18 mouse cellular contexts compared by ENCODE assay signal in the genomic region with DNA sequence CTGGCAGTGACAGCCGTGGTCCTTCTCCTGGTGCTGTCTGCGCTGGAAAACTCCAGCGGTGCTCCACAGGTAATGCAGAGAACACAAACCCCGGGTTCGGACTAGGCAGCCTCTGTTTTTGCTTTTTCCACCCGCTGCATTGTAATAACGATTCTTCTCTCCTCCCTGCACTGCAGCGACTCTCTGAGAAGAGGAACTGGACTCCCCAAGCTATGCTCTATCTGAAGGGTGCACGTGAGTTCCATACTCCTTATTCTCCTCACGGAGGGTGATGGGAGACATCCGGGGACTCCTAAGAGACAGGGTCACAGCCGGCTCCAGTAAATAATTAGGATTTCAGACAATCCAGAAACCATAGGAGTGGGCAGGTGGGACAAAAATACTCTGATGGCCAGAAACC. TPM values are rescaled to one million over a fixed set of nuclear protein-coding genes. Genes with fewer than 3 reads are reported as not detected.
DNase-seq lines count a peak whose midpoint lies in the region; ATAC-seq and TF ChIP-seq lines count a peak whose summit lies in the region.
"Had no signal": no experiment of that assay in that cellular context is flagged by ENCODE, and none has a peak within 500 bp of the region (broad histone marks: within the 10 kb centered on the region; RNA-seq: fewer than 3 reads in every experiment).

No protein-coding gene starts in this region.

- H3K4me1 ChIP-seq in forebrain, embryonic 14.5 days (ENCODE audit: control insufficient read depth, insufficient read depth, low read length): no peaks in the 10 kb centered on the region
- H3K4me1 ChIP-seq in forebrain, embryonic 16.5 days (replicated peaks; ENCODE audit: control insufficient read depth, insufficient read depth, low read length): peaks cover 4% of the 10 kb centered on the region; the same call in 1 of the 2 replicates
- peaks cover 1% of the 10 kb centered on the region for H3K4me1 ChIP-seq in ES-Bruce4 (ENCODE audit: control insufficient read depth, insufficient read depth, low read length)
- H3K4me1 ChIP-seq in hindbrain, embryonic 11.5 days (replicated peaks; ENCODE audit: control insufficient read depth, insufficient read depth, low read length): no peaks in the 10 kb centered on the region
- 0 out of 2 replicates have a peak, but pooled peaks cover 4% of the 10 kb centered on the region for H3K4me1 ChIP-seq in midbrain, embryonic 14.5 days (ENCODE audit: control insufficient read depth, insufficient read depth, low read length)
- no peaks in the 10 kb centered on the region for H3K4me1 ChIP-seq in cerebellum, adult 2 months (ENCODE audit: control insufficient read depth, insufficient read depth, low read length)
- H3K4me1 ChIP-seq: stomach, embryonic 15.5 days had no signal

- no peak overlapping the region for H3K4me3 ChIP-seq in forebrain, embryonic 14.5 days (ENCODE audit: low read depth, low read length)
- H3K4me3 ChIP-seq in forebrain, embryonic 16.5 days (replicated peaks; ENCODE audit: low read length): no peak overlapping the region
- H3K4me3 ChIP-seq in ES-Bruce4 (ENCODE audit: low read depth, low read length): peak overlapping the region; percentile 25; the same call in 1 of the 2 replicates
- no peak overlapping the region for H3K4me3 ChIP-seq in hindbrain, embryonic 11.5 days (ENCODE audit: low read depth, low read length)
- H3K4me3 ChIP-seq in midbrain, embryonic 14.5 days (replicated peaks; ENCODE audit: low read depth, low read length): no peak overlapping the region
- no peak overlapping the region for H3K4me3 ChIP-seq in cerebellum, adult 2 months (replicated peaks; ENCODE audit: insufficient read depth, low read depth, low read length)

- H3K27me3 ChIP-seq in forebrain, embryonic 14.5 days (replicated peaks; ENCODE audit: control insufficient read depth, insufficient read depth, low read length): peaks cover 25% of the 10 kb centered on the region
- H3K27me3 ChIP-seq in forebrain, embryonic 16.5 days (replicated peaks; ENCODE audit: control insufficient read depth, insufficient read depth, low read length): peaks cover 19% of the 10 kb centered on the region
- no peaks in the 10 kb centered on the region for H3K27me3 ChIP-seq in ES-Bruce4 (ENCODE audit: control insufficient read depth, insufficient read depth, low read length, poor library complexity, severe bottlenecking)
- H3K27me3 ChIP-seq in hindbrain, embryonic 11.5 days (ENCODE audit: control insufficient read depth, insufficient read depth, low read length): peaks cover 16% of the 10 kb centered on the region
- peaks cover 14% of the 10 kb centered on the region for H3K27me3 ChIP-seq in midbrain, embryonic 14.5 days (ENCODE audit: control insufficient read depth, insufficient read depth, low read length)
- H3K27me3 ChIP-seq in cerebellum, adult 2 months (ENCODE audit: control insufficient read depth, insufficient read depth, low read length): peaks cover 2% of the 10 kb centered on the region; the same call in 1 of the 2 replicates

- TF ChIP-seq EP300 in ES-Bruce4 (IDR thresholded peaks at IDR 0.05; ENCODE audit: insufficient read depth, low read depth, low read length): no peak

- no peak overlapping the region for H3K9ac ChIP-seq in forebrain, embryonic 14.5 days (ENCODE audit: low read length)
- H3K9ac ChIP-seq in forebrain, embryonic 16.5 days (replicated peaks; ENCODE audit: low read depth, low read length): no peak overlapping the region
- no peak overlapping the region for H3K9ac ChIP-seq in ES-Bruce4 (ENCODE audit: low read depth, poor library complexity, severe bottlenecking)
- H3K9ac ChIP-seq in hindbrain, embryonic 11.5 days (ENCODE audit: low read depth, low read length): no peak overlapping the region
- no peak overlapping the region for H3K9ac ChIP-seq in midbrain, embryonic 14.5 days (replicated peaks; ENCODE audit: low read length)
- H3K9ac ChIP-seq: heart, embryonic 15.5 days; stomach, embryonic 15.5 days had no signal

- TF ChIP-seq POLR2A in ES-Bruce4 (IDR thresholded peaks at IDR 0.05; ENCODE audit: insufficient read depth, low read length): no peak
- TF ChIP-seq POLR2A in cerebellum, adult 2 months (IDR thresholded peaks at IDR 0.05; ENCODE audit: borderline replicate concordance, insufficient read depth, low read length): no peak

- H3K4me2 ChIP-seq in forebrain, embryonic 14.5 days (ENCODE audit: low read length): no peak overlapping the region
- H3K4me2 ChIP-seq in forebrain, embryonic 16.5 days (ENCODE audit: low read length): no peak overlapping the region
- 0 out of 2 replicates have a peak overlapping the region, but pooled peaks have one; percentile 7 for H3K4me2 ChIP-seq in hindbrain, embryonic 11.5 days (replicated peaks; ENCODE audit: low read depth, low read length)
- peak overlapping the region; percentile 63 for H3K4me2 ChIP-seq in midbrain, embryonic 14.5 days (ENCODE audit: low read length)

- H3K27ac ChIP-seq in forebrain, embryonic 14.5 days (ENCODE audit: low read depth, low read length): no peak overlapping the region
- H3K27ac ChIP-seq in forebrain, embryonic 16.5 days (ENCODE audit: low read length): no peak overlapping the region
- no peak overlapping the region for H3K27ac ChIP-seq in ES-Bruce4 (ENCODE audit: insufficient read depth, low read length)
- no peak overlapping the region for H3K27ac ChIP-seq in hindbrain, embryonic 11.5 days (ENCODE audit: low read depth, low read length)
- H3K27ac ChIP-seq in midbrain, embryonic 14.5 days (replicated peaks; ENCODE audit: low read depth, low read length): no peak overlapping the region
- H3K27ac ChIP-seq in cerebellum, adult 2 months (ENCODE audit: insufficient read depth, low read length): no peak overlapping the region
- H3K27ac ChIP-seq: heart, embryonic 15.5 days; macrophage; stomach, embryonic 15.5 days had no signal

- no peaks in the 10 kb centered on the region for H3K36me3 ChIP-seq in forebrain, embryonic 14.5 days (ENCODE audit: control insufficient read depth, insufficient read depth, low read length)
- no peaks in the 10 kb centered on the region for H3K36me3 ChIP-seq in forebrain, embryonic 16.5 days (ENCODE audit: control insufficient read depth, insufficient read depth)
- H3K36me3 ChIP-seq in ES-Bruce4 (ENCODE audit: control insufficient read depth, insufficient read depth, low read length, poor library complexity, severe bottlenecking): no peaks in the 10 kb centered on the region
- H3K36me3 ChIP-seq in hindbrain, embryonic 11.5 days (ENCODE audit: control insufficient read depth, insufficient read depth, low read length): no peaks in the 10 kb centered on the region
- H3K36me3 ChIP-seq in midbrain, embryonic 14.5 days (ENCODE audit: control insufficient read depth, insufficient read depth, low read length): no peaks in the 10 kb centered on the region
- H3K36me3 ChIP-seq: heart, embryonic 15.5 days; stomach, embryonic 15.5 days had no signal

- TF ChIP-seq CTCF in ES-Bruce4 (IDR thresholded peaks at IDR 0.05; ENCODE audit: low read depth, low read length): no peak
- TF ChIP-seq CTCF in cerebellum, adult 2 months (IDR thresholded peaks at IDR 0.05; ENCODE audit: borderline replicate concordance, insufficient read depth, low read depth, low read length): no peak

- no peaks in the 10 kb centered on the region for H3K9me3 ChIP-seq in forebrain, embryonic 14.5 days (replicated peaks; ENCODE audit: control insufficient read depth, low read length)
- H3K9me3 ChIP-seq in forebrain, embryonic 16.5 days (ENCODE audit: control insufficient read depth, low read length): no peaks in the 10 kb centered on the region
- H3K9me3 ChIP-seq in ES-Bruce4 (replicated peaks; ENCODE audit: control insufficient read depth, insufficient read depth, low read length, poor library complexity, severe bottlenecking): no peaks in the 10 kb centered on the region
- no peaks in the 10 kb centered on the region for H3K9me3 ChIP-seq in hindbrain, embryonic 11.5 days (ENCODE audit: control insufficient read depth, low read length)
- H3K9me3 ChIP-seq in midbrain, embryonic 14.5 days (ENCODE audit: control insufficient read depth, low read length): no peaks in the 10 kb centered on the region
- H3K9me3 ChIP-seq: heart, embryonic 15.5 days; stomach, embryonic 15.5 days had no signal

- WGBS in forebrain, embryonic 14.5 days: 10% methylated on average over 12 of the region's 12 CpGs
- WGBS in forebrain, embryonic 16.5 days: 9% methylated on average over 12 of the region's 12 CpGs
- 9% methylated on average over 12 of the region's 12 CpGs for WGBS in hindbrain, embryonic 11.5 days
- 11% methylated on average over 12 of the region's 12 CpGs for WGBS in midbrain, embryonic 14.5 days
- WGBS in cerebellum, adult 2 months: 37% methylated on average over 12 of the region's 12 CpGs

- 0 out of 2 replicates have a peak, but pooled peaks have one; percentile 26 for ATAC-seq in forebrain, embryonic 14.5 days
- no peak for ATAC-seq in forebrain, embryonic 16.5 days
- ATAC-seq in hindbrain, embryonic 11.5 days (ENCODE audit: low FRiP score): peak; percentile 25; the same call in 1 of the 2 replicates
- no peak for ATAC-seq in midbrain, embryonic 14.5 days (ENCODE audit: low FRiP score, low TSS enrichment)
- ATAC-seq: intestine, postnatal 0 days had no signal

- DNase-seq in forebrain, embryonic 14.5 days (ENCODE audit: low spot score): no peak
- DNase-seq in hindbrain, embryonic 11.5 days (ENCODE audit: low spot score): peak; percentile 12
- peak; percentile 8 for DNase-seq in midbrain, embryonic 14.5 days
- no peak for DNase-seq in gastrocnemius, postnatal 25 days
- DNase-seq in cerebellum, adult 2 months: no peak
- DNase-seq in kidney, adult 18-20 months: no peak
- DNase-seq: adrenal gland, adult 2 months; left cerebral cortex, postnatal 4 days; right cerebral cortex, postnatal 14 days had no signal

RNA-seq across cellular contexts. Expression of a gene that starts 0.6 kb away (rescaled TPM):
- 1.7 and 2.1 TPM in 2 replicates for polyA plus RNA-seq in forebrain, embryonic 14.5 days (2014; fragmentation: Nextera tagmentation; extraction: Ambion mirVana)
- 2.7 and 2.9 TPM in 2 replicates for polyA plus RNA-seq in forebrain, embryonic 16.5 days (2015; fragmentation: Nextera tagmentation; extraction: Ambion mirVana)
- polyA plus RNA-seq in ES-Bruce4 (2011; ENCODE audit: insufficient read depth, insufficient read length, low read depth, missing spikeins): 0.47 TPM in 1 of 2 replicates, not detected in the other
- 5.7 and 6.3 TPM in 2 replicates for polyA plus RNA-seq in hindbrain, embryonic 11.5 days (2014; fragmentation: Nextera tagmentation; extraction: Ambion mirVana)
- 9.8 and 10.0 TPM in 2 replicates for polyA plus RNA-seq in midbrain, embryonic 14.5 days (2014; fragmentation: Nextera tagmentation; extraction: Ambion mirVana)
- total RNA-seq in gastrocnemius, postnatal 25 days (2021): 1 to 10 TPM in 1 of 2 experiments, not detected in 1; 1.0 TPM
- 8.8 and 9.2 TPM in 2 replicates for polyA plus RNA-seq in cerebellum, adult 2 months (2012; rRNA removed)
- polyA plus RNA-seq: intestine, postnatal 0 days; macrophage had no signal

RNA-seq across cellular contexts. Expression of a gene that starts 26.8 kb away (rescaled TPM):
- polyA plus RNA-seq in forebrain, embryonic 14.5 days (2014; fragmentation: Nextera tagmentation; extraction: Ambion mirVana): 99.4 and 106 TPM in 2 replicates
- 86.4 and 95.3 TPM in 2 replicates for polyA plus RNA-seq in forebrain, embryonic 16.5 days (2015; fragmentation: Nextera tagmentation; extraction: Ambion mirVana)
- 61.4 and 68.0 TPM in 2 replicates for polyA plus RNA-seq in ES-Bruce4 (2011; ENCODE audit: insufficient read depth, insufficient read length, low read depth, missing spikeins)
- polyA plus RNA-seq in hindbrain, embryonic 11.5 days (2014; fragmentation: Nextera tagmentation; extraction: Ambion mirVana): 117 and 122 TPM in 2 replicates
- polyA plus RNA-seq in midbrain, embryonic 14.5 days (2014; fragmentation: Nextera tagmentation; extraction: Ambion mirVana): 92.3 and 108 TPM in 2 replicates
- 10 to 100 TPM; 13.0 to 16.5 TPM for total RNA-seq in gastrocnemius, postnatal 25 days (2021)
- 25.6 and 26.4 TPM in 2 replicates for polyA plus RNA-seq in cerebellum, adult 2 months (2012; rRNA removed)

RNA-seq across cellular contexts. Expression of a gene that starts 27.0 kb away (rescaled TPM):
- 33.8 and 35.5 TPM in 2 replicates for polyA plus RNA-seq in forebrain, embryonic 14.5 days (2014; fragmentation: Nextera tagmentation; extraction: Ambion mirVana)
- polyA plus RNA-seq in forebrain, embryonic 16.5 days (2015; fragmentation: Nextera tagmentation; extraction: Ambion mirVana): 31.8 and 35.1 TPM in 2 replicates
- 55.0 and 55.6 TPM in 2 replicates for polyA plus RNA-seq in ES-Bruce4 (2011; ENCODE audit: insufficient read depth, insufficient read length, low read depth, missing spikeins)
- 34.9 and 41.3 TPM in 2 replicates for polyA plus RNA-seq in hindbrain, embryonic 11.5 days (2014; fragmentation: Nextera tagmentation; extraction: Ambion mirVana)
- 28.6 and 35.7 TPM in 2 replicates for polyA plus RNA-seq in midbrain, embryonic 14.5 days (2014; fragmentation: Nextera tagmentation; extraction: Ambion mirVana)
- total RNA-seq in gastrocnemius, postnatal 25 days (2021): 1 to 10 TPM; 4.1 to 4.7 TPM
- polyA plus RNA-seq in cerebellum, adult 2 months (2012; rRNA removed): 12.8 and 13.1 TPM in 2 replicates

RNA-seq across cellular contexts. Expression of a gene that starts 59.1 kb away (rescaled TPM):
- not detected in 2 replicates for polyA plus RNA-seq in forebrain, embryonic 14.5 days (2014; fragmentation: Nextera tagmentation; extraction: Ambion mirVana)
- not detected in 2 replicates for polyA plus RNA-seq in forebrain, embryonic 16.5 days (2015; fragmentation: Nextera tagmentation; extraction: Ambion mirVana)
- not detected in 2 replicates for polyA plus RNA-seq in ES-Bruce4 (2011; ENCODE audit: insufficient read depth, insufficient read length, low read depth, missing spikeins)
- polyA plus RNA-seq in hindbrain, embryonic 11.5 days (2014; fragmentation: Nextera tagmentation; extraction: Ambion mirVana): 0.46 TPM in 1 of 2 replicates, not detected in the other
- not detected in 2 replicates for polyA plus RNA-seq in midbrain, embryonic 14.5 days (2014; fragmentation: Nextera tagmentation; extraction: Ambion mirVana)
- total RNA-seq in gastrocnemius, postnatal 25 days (2021): not detected
- 0.05 and 0.08 TPM in 2 replicates for polyA plus RNA-seq in cerebellum, adult 2 months (2012; rRNA removed)
- total RNA-seq: layer of hippocampus, postnatal 10 days; left cerebral cortex, postnatal 4 days; neutrophil, adult 5-6 weeks had no signal
- polyA plus RNA-seq: C2C12; heart, embryonic 15.5 days; intestine, postnatal 0 days; macrophage had no signal

Comparison
In these comparisons a context has a peak if more than half of its experiments do, and no peak if none do; other contexts are left out.
1. ATAC-seq: peak in forebrain, embryonic 14.5 days (single experiment) and hindbrain, embryonic 11.5 days (single experiment); none in forebrain, embryonic 16.5 days (single experiment) and midbrain, embryonic 14.5 days (single experiment).
2. DNase-seq: peak in hindbrain, embryonic 11.5 days (single experiment) and midbrain, embryonic 14.5 days (single experiment); none in forebrain, embryonic 14.5 days (single experiment), gastrocnemius, postnatal 25 days (single experiment), cerebellum, adult 2 months (0 of 2) and kidney, adult 18-20 months (single experiment).
3. H3K4me2 ChIP-seq: peak in hindbrain, embryonic 11.5 days (single experiment) and midbrain, embryonic 14.5 days (single experiment); none in forebrain, embryonic 14.5 days (single experiment) and forebrain, embryonic 16.5 days (single experiment).